Mouse (Mus musculus) layer of hippocampus, postnatal 10 days (tissue): ENCODE data around the gene Jmjd8. TPM values are rescaled to one million over a fixed set of nuclear protein-coding genes. Genes with fewer than 3 reads are reported as not detected.
"Not testable (repeated sequence)": the region's sequence is repeated elsewhere in the genome, so short reads cannot be mapped to it uniquely, and the experiment has no call there.

ENCODE experiments used
- DNase-seq, 2 experiments: peaks; one replicate each; pipeline ENCODE4 v3.0.0; 2021; ENCODE audit warnings: low spot score in 2 of 2
- long read RNA-seq: library from polyadenylated mRNA; stranded (forward); transcript quantifications from one replicate; pipeline ENCODE4 v2.0.0, GENCODE M21; 2023
- total RNA-seq, 2 experiments: library from RNA; stranded (reverse); gene quantifications; 2 replicates each; pipeline ENCODE4 v1.2.3; 2021

The Jmjd8 gene
- 10 to 100 TPM; 55.4 to 56.9 TPM for total RNA-seq
- long read RNA-seq, transcript Jmjd8-205 (9 exons, 2,268 nt): major isoform, 29 of 44 reads
- long read RNA-seq, partial matches to known transcripts: 2 of 44 reads
- long read RNA-seq, other reads (novel, unspliced or antisense): 13 of 44 reads

DNA sequence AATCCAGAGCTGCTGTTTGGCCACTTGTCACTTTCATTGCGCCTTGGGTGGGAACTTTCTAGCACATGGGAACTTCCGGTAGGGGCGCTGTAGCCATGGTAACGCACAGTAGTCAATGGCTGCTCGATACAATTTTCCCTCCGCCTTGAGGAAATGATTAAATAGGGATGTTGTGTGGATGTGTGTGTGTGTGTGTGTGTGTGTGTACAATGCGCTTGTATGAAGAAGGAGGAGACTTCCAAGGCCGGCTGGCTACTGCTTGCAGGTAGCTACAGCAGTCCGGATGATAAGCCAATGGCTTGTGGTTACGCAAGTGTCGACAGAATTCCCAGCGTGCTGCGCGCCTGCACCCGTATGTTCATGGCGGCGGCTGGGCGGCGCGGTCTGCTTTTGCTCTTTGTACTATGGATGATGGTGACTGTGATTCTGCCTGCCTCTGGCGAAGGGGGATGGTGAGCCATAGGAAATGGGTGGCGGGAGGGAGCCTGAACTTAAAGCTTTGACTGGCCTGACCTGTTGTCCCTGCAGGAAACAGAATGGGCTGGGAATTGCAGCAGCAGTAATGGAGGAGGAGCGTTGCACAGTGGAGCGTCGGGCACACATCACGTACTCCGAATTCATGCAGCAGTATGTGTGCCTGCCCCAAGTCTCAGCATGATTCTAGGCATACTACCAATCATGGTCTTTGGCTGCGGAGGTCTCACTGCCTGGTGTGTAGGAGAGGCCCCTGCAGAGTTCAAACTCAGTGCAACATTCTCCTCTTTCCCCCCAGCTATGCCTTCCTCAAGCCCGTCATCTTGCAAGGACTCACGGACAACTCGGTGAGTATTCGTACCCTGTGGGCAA is at the start of gene Jmjd8:
Jmjd8 (plus strand) TSS at position 156 of the 846 bp plus-strand sequence.
- peak; percentile 75 to 83 for DNase-seq

DNA sequence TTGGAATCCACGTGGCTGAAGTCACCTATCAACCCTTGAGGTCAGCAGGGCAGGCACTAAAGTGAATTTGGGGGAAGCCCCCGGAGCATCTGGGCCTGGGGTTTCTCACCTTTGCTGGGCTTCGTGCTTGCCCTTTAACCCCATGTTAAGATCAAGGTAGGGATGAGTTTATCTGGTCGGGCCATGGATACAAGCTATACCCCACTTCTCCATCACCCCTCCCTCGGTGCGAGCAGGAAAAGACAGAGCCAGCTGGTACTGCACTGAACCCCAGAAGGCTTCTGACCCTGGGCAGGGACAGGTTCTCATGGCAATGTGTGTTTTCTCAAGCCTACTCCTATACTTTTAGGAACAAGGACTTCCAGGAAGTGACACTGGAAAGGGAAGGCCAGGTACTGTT is 47.3 kb upstream of the Jmjd8 start:
- no peak for DNase-seq

DNA sequence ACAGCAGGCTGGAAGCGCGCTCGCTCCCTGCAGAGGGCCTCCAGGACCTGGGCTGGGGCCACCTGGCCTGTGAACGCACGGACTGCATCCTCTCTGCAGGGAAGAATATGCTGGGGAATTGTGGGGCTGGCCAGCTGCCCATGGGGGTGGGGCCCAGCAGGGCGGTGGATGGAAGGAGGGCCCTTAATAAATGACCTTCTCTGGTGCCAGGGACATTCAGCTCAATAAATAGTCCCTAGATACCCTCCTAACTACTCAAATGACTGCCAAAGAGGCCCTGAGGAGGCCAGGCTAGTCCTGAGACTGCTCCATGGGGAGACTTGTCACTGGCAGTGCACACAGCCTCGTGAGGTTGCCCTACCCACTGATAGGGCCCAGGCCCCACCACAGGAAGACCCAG is 45.6 kb upstream of the Jmjd8 start:
- no peak for DNase-seq

DNA sequence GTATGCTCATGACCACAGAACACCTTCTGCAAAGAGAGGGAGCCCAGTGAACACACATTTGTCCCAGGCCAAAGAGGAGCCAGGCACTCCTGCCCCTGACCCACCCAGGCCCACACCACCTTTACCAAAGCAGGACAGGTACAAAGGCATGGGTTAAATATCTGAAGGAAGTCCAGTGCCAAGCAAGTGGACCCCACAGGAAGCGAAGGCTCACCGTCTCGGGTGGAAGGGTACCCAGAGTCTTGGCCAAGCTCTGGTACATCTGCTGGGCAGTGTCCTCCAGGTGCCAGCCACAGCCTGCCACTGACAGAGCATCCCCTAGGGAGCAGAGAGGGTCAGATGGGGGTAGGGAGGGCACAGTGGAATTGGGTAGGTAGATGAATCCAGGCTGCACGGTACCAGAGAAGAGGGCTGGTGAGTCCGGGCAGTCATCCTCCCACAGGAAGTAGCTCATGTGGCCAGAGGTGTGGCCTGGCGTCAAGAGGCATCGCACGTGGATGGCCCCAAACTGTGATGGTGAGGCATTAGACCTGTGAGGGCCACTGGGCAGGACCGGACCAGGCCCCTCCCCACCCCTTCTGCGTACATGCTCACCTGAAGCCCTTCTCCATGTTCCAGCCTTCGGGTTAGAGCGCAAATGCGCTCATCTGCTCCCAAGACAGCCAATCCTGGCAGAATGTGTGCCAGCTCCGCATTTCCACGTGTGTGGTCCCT is 44.6 kb upstream of the Jmjd8 start:
- DNase-seq: peak in 1 of 2 experiments; percentile 12

DNA sequence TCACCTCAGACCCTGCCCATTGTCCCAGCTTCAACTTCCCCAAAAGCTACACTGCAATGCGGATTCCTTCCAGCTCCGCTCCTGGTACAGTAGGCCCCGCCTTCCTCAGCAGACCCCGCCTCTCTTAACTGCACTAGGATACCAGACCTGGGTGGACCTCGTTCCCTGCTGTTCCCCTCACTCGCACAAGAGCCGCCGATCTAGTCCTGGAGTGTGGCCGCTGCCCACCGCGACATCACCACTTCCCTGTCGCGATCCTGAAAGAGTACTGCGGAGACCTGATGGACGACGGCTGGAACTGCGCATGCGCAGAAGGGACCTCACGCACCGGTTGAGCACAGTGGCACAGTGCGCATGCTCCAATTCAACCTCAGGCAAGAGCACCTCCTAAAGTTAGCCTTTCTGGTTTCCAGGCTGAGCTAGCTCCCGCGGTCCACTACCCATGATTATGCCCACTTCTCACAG is 43.4 kb upstream of the Jmjd8 start, which contains the start of gene Haghl:
Haghl (minus strand) TSS at position 393 of the 465 bp plus-strand sequence.
- DNase-seq: peak; percentile 96 to 98

DNA sequence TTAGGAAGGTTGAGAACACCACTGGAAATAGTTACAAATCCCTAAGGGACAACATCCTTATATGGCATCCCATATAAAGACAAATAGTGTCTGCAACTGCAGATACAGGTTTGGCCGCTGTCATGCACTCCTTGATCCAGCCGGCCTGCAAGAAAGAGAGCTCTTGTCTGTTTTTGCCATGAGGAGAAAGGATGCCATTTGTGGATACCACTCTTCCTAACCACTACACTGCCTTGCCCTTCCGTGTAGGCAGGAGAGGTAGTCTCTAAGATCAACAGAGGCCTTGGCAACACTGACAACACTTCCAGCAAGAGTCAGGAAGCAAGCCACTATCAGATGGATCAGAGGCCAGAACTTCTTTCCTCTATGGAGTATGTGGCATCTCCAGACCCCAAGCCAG is 42.4 kb upstream of the Jmjd8 start, which contains the start of gene Ccdc78:
Ccdc78 (plus strand) TSS at position 301 of the 400 bp plus-strand sequence.
- DNase-seq: no peak

DNA sequence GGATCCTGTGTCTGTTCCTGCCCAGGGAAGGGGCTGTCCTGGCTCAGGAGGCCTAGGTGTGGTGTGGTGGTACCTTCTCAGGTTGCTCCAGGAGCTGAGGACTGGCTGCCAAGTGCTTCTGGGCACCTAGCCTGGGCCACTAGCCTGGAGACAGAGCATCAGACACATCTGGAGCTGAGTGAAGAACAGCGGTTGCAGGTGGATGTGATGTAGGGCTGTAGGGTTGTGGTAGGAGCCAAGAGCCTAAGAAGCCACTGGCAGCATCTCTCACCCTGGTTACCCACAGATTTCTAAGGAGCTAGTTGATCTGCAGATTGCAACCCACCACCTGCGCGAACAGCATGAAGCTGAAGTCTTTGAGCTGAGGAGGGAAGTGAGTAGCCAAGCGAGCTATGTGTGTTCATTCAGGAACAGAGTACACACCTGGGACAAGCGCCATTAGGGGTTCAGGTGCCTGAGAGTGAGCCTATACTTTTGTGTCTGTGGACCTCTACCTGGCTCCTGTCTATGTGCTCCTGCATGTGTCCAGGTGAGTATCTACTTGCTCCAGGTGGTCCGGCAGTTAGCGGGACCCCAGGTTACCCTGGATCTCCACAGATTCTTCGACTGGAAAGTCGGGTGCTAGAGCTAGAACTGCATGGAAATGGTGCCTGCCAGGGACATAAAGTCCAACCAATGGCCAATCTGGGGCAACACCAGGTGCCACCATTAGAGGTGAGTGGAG is 41.7 kb upstream of the Jmjd8 start:
- DNase-seq: no peak

DNA sequence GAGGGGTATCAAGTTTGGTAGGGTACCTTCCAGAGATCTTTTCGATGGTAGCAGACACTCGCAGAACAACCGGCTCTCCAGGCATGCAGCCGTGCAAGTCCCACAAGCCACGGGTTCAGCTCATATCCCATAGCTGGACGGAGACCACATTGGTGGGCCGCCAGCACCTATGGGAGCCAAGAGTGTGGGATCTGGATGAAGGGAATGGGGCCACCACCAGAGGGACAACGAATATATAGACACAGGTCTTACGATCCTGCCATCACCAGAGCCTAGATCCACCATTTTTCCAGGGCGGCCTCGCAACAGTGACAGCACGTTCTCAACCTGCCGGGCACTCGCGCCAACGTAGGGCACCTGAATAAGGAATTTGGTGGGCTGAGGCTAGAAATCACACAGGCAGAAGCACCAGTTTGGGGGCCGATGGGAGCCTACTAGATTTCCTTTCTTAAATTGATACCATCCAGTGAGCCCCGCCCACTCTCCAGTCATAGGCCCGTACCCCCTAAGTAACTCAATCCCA is 37.3 kb upstream of the Jmjd8 start:
- no peak for DNase-seq

DNA sequence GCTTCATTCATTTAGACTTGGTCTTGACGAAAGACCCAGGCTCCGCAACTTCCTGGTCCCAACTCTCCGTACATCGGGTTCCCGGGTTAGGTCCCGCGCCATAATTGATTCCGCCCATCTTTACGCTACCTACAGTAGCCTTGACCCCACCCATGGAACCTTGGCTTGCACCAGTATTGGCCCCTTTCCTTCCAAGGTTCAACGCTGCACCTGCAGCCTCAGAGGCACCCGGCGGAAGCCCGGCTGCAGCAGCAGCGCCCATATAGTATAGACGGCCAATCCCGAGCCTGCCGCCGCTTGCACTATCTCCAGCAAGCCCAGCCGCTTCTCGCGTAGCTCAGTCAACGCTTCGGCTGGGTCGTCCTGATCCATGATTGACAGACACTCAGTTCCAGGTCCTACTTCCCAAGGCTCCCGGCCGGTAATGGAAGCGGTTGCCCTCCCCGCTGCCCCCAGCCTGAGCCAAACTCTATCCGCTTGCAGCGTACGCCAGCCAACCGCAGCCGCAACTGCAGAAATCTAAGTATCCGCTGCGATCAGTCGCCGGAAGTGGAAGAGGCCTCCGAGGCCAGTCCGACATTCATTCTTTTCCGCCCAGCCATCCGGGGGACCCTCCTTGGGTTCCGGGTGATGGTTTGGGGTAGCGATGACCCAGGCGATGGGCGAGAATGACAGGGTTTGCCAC is 36.7 kb upstream of the Jmjd8 start:
- peak; percentile 91 to 92 for DNase-seq

DNA sequence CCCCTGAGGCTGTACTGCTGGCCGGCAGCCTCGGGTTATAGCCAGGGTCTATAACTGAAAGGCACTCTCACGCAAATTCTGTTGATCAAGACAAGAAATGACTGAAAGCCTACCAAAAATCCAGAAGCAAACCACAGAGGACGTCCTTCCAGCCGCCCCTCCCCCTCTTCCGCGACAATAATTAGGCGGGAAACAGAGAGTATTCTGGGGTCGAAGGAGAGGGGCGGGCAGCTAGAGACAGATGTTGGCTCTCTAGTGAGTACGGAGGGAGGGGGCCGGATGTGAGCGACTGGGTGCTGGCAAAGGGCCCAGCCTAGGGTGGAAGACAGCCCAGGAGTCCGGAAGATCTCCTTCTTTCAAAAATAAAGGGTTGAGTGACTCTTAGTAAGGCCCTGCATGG is 36.1 kb upstream of the Jmjd8 start, which contains the start of gene Fam173a:
Fam173a (minus strand) TSS at position 287 of the 400 bp plus-strand sequence.
- peak; percentile 73 to 82 for DNase-seq

DNA sequence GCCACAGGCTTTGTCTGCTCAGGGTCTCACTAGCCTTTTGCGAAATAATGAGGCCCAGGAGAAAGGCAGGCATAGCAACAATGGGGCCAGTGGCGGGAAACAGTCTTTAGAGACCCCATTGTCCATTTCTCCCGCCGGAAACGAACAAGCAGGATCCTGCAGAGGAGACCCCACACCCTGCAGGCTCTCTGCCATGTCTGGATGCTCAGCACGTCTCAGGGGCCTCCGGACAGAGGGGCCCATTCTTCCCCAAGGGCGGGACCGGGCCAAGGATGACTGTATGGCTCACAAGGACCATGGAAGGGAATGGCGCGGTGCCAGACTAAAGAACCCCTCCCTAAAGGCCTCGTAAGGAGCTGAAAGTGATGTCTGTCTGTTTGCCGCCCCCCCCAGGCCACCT is 34.5 kb upstream of the Jmjd8 start:
- DNase-seq: no peak

DNA sequence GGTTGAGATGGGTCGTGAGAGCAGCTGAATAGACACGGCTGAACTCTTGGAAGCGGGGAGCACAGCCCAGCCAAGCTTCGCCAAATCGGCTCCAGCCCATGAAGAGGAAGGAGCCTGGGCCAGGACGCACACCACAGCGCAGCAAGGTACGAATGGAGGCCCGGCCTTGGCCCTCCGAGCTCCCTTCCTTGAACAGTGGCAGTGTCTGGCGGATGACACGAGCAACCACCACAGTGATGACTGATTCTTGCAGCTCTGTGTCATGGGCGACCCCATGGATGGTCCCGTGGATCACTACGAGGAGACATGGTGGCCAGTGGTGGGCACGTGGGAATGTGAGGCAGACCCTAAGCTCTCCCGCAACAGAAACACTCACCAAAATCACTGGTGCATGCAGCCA is 33.7 kb upstream of the Jmjd8 start:
- DNase-seq: no peak

DNA sequence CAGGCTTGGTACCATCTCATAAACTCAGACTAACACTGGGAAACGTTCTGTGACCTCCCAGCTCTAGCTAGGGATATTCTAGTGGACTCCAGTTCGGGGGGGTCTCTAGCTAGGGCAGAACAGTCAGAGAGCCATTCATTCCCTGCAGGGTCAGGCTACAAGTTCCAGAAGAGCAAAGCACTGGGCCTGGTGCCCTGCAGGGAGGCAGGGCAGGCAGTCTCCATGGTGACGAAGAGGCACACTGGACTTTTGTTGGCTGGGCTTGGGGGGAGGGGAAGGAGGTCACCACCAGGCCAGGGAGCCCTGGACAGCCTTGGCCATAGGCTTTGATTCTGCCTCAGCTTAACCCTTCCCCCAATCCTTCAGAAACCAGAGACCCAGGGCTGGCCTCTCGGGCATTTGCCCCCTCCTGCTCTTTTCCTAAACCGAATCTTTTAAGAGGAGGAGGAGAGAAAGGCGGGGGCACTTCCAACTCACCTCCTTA is 33.0 kb upstream of the Jmjd8 start, which contains the start of gene AC134908.4:
AC134908.4 (minus strand) TSS at position 51 of the 484 bp plus-strand sequence.
- DNase-seq: peak; percentile 56 to 61

DNA sequence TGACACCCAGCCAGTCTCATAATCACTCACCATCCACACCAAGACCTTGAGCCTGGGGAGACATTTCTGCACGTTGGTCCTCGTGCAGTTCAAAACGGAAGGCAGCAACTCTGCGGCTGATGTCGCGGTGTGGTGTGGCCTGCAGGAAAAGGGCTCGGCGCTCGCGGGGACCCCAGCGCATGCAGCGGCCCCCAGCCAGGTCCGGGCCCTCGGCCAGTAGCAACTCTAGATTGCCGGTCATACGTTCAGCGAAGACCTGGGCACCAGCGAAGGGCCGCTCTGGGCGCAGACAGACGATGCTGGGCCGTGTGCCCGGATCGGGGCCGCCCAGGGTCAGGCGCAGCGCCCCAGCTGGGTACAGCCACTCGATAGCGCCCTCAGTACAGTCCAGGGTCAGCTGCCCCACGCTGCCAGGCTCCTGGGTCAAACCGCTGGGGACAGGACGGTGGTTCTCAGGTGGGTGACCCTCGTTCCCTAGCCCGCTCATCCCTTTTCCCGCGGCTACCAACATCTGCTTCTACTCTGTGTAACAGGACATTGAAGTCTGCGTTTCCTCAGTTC is 32.4 kb upstream of the Jmjd8 start:
- DNase-seq: no peak

DNA sequence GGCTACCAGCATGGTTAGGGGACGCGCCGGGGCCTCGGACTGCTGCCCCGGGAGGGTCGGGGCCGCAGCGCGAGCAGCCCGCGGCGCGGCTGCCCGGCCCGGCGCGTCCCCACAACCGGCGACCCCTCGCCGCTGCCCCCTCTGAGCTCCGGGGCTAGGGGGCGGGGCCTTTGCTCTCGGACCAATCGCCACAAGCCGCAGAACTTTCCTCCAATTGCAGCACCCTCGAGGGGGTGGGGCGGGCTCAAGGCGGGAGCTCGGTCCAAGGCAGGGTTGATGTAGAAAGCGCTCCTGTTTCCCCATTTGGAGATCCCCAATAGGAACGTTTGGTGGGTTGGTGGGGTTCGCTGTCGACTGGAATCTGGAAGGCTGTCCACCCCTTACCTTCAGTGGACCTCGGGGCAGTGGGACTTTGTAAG is 31.7 kb upstream of the Jmjd8 start, which contains the start of gene Metrn:
Metrn (minus strand) TSS at position 186 of the 419 bp plus-strand sequence.
- peak; percentile 79 to 87 for DNase-seq

DNA sequence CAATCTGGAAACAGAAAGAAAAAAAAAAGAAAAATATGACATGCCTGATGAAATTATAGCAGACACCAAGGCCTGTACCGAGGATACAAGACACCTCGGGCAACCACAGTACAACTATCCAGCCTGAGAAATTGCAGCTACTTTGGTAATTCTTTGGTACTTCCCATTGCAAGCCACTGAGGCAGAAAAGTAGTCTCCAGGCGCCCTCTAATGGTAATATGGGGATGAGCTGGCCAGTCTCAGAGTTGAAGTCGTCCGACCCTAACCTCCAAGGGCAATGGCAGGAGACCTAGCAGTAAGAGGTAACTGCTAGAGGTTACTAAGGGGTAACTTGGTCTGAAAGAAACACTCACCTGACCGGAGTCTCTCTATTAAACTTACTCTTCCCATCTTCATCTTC is 27.6 kb upstream of the Jmjd8 start:
- peak; percentile 72 to 74 for DNase-seq

DNA sequence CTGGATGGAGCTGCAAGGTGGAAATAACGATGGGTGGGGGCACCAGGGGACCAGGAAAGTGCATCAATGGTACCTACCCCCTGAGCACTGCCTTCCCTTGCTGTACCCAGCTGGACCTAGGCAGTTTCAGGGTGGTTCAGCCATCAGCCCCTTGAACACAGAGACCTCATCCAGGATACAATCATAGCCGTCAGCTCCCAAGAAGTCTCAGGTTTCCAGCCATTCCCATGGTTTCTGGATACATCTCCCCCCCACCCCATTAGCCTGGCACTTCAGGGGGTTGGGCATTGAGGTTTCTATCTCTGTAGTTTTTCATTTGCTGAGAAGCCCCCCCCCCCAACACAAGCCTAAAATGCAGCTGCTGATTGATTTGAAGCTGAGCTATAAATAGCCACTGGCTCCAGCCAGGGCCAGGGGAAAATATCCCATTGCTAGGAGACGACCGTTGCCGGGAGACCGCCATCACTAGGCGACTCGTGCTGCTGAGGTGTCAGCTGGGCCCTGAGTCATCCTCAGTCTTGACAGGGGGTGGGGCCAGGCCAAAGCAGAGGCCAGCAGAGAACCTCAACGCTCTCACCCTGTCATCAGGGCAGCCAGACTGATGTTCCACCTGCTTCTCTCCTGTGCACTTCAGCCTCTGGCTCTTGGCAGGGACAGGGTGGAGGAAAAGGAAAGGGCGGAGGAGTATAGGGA is 25.7 kb upstream of the Jmjd8 start:
- DNase-seq: peak; percentile 77 to 81

DNA sequence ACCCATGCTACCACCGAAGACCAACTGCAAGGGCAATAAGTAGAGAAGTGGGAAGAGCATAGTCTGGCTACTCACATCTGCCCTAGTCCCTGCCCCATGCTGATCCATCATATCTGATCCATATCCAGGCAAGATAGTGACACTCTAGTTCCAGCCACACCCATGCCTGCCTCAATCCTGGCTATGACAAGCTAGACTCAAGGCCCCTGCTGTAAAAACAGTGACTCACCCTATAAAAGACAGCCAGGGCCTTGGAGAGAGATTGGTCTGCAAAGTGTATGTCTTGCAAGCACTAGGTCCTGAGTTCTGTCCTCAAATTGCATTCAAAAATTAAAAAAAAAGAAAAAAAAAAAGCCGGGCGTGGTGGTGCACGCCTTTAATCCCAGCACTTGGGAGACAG is 22.2 kb upstream of the Jmjd8 start:
- no peak for DNase-seq

DNA sequence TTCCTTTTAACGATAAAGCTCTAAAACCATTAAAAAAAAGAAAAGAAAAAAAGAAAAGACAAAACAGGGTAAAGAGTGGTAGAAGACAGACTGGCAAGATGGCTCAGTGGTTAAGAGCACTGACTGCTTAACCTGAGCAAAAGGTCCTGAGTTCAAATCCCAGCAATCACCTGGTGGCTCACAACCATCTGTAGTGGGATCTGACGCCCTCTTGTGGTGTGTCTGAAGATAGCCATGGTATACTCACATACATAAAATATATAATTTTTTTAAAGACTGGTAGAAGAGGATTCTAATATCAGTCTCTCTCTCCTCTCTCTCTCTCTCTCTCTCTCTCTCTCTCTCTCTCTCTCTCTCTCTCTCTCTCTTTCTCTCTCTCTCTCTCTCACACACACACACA is 21.2 kb upstream of the Jmjd8 start:
- DNase-seq: not testable (repeated sequence)
